ENCODE assay signal across 8 mouse cellular contexts in the genomic region with DNA sequence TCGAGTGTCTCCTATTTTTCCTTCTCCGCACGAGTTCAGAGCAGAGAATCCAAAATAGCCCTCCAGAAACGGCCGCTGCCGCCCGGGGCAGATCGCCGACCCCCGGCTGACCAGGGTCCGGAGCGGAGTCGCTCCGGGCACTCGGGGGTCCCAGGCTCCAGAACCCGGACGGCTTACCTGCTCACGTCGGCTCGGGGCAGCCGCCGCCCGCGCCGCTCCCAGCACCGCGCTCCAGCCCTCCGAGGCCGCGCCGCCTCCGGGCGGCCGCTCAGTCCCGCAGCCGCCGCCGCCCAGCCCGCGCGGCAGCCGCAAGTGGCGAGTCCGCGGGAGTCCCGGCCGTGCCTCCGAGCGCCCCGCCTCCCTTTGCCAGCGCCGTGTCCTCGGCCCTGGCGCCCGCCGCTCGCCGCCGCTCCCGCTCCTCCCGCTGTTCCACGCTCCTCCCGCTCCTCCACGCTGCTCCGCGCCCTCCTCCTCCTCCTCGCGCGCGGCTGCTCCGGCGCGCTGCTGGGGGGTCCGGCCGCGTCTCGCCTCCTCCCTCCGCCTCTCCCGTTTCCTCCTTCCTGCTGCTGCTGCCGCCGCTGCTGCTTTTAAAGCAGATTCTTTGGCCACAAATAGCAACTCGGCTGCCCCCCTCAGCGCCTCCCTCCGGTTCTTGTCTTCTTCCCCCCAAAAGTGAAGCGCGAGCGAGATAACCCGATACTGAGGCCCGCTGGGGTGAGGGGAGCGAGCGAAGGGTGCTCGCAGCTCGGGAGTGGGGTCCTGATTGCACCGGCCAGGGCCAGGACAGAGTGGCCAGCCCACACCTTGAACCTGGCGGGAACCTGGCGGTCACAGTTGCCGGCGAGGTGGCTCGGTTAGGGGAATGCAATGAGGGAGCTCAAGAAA.
DNase-seq lines count a peak whose midpoint lies in the region; ATAC-seq and TF ChIP-seq lines count a peak whose summit lies in the region.

No protein-coding gene starts in this region.

- H3K36me3 ChIP-seq in erythroblast, embryonic 14.5 days (ENCODE audit: control insufficient read depth) = no peaks in the 10 kb centered on the region
- H3K36me3 ChIP-seq in embryonic facial prominence, embryonic 15.5 days = no peaks in the 10 kb centered on the region
- H3K36me3 ChIP-seq in heart, embryonic 10.5 days = no peaks in the 10 kb centered on the region
- no peaks in the 10 kb centered on the region for H3K36me3 ChIP-seq in limb, embryonic 12.5 days
- H3K36me3 ChIP-seq in midbrain, embryonic 14.5 days (ENCODE audit: control insufficient read depth, insufficient read depth, low read length) = no peaks in the 10 kb centered on the region
- no peaks in the 10 kb centered on the region for H3K36me3 ChIP-seq in stomach, postnatal 0 days (ENCODE audit: control insufficient read depth, insufficient read depth, low read length)

- peak; percentile 78 for DNase-seq in heart, embryonic 10.5 days (ENCODE audit: low spot score)
- peak; percentile 78 for DNase-seq in kidney, adult 9 months
- DNase-seq in midbrain, embryonic 14.5 days = peak; percentile 88
- peak; percentile 83 for DNase-seq in stomach, postnatal 0 days (ENCODE audit: low spot score)

- H3K27ac ChIP-seq in embryonic facial prominence, embryonic 15.5 days (replicated peaks) = peak overlapping the region; percentile 97
- peak overlapping the region; percentile 96 for H3K27ac ChIP-seq in heart, embryonic 10.5 days
- peak overlapping the region; percentile 97 for H3K27ac ChIP-seq in limb, embryonic 12.5 days
- peak overlapping the region; percentile 96 for H3K27ac ChIP-seq in midbrain, embryonic 14.5 days (replicated peaks; ENCODE audit: low read depth, low read length)
- peak overlapping the region; percentile 87 for H3K27ac ChIP-seq in stomach, postnatal 0 days (replicated peaks)

- no peak for ATAC-seq in erythroblast, adult 5-6 weeks (replicated peaks; ENCODE audit: low FRiP score, poor library complexity, severe bottlenecking)
- peak; percentile 88 for ATAC-seq in embryonic facial prominence, embryonic 15.5 days (ENCODE audit: insufficient number of reproducible peaks, low FRiP score, low TSS enrichment, low read depth)
- peak; percentile 85 for ATAC-seq in limb, embryonic 12.5 days (ENCODE audit: insufficient number of reproducible peaks, insufficient read depth, low FRiP score, low TSS enrichment, low read depth)
- peak; percentile 86 for ATAC-seq in midbrain, embryonic 14.5 days (ENCODE audit: low FRiP score, low TSS enrichment)
- peak; percentile 88 for ATAC-seq in stomach, postnatal 0 days (ENCODE audit: low FRiP score, low TSS enrichment)

- TF ChIP-seq CTCF in stomach, postnatal 0 days (IDR thresholded peaks at IDR 0.05; ENCODE audit: low read depth) = peak; percentile 24

- H3K4me3 ChIP-seq in erythroblast, embryonic 14.5 days (replicated peaks) = peak overlapping the region; percentile 51
- peak overlapping the region; percentile 89 for H3K4me3 ChIP-seq in embryonic facial prominence, embryonic 15.5 days (replicated peaks)
- peak overlapping the region; percentile 81 for H3K4me3 ChIP-seq in heart, embryonic 10.5 days
- H3K4me3 ChIP-seq in limb, embryonic 12.5 days (replicated peaks) = peak overlapping the region; percentile 82
- peak overlapping the region; percentile 79 for H3K4me3 ChIP-seq in midbrain, embryonic 14.5 days (replicated peaks; ENCODE audit: low read depth, low read length)
- H3K4me3 ChIP-seq in stomach, postnatal 0 days (ENCODE audit: low read depth, low read length) = peak overlapping the region; percentile 84

- H3K9ac ChIP-seq in embryonic facial prominence, embryonic 15.5 days = peak overlapping the region; percentile 93
- peak overlapping the region; percentile 96 for H3K9ac ChIP-seq in limb, embryonic 12.5 days (replicated peaks)
- H3K9ac ChIP-seq in midbrain, embryonic 14.5 days (replicated peaks; ENCODE audit: low read length) = peak overlapping the region; percentile 92
- H3K9ac ChIP-seq in stomach, postnatal 0 days (ENCODE audit: low read length) = peak overlapping the region; percentile 86

- H3K4me2 ChIP-seq in embryonic facial prominence, embryonic 15.5 days (replicated peaks) = peak overlapping the region; percentile 84
- peak overlapping the region; percentile 76 for H3K4me2 ChIP-seq in limb, embryonic 12.5 days
- peak overlapping the region; percentile 75 for H3K4me2 ChIP-seq in midbrain, embryonic 14.5 days (ENCODE audit: low read length)
- peak overlapping the region; percentile 96 for H3K4me2 ChIP-seq in stomach, postnatal 0 days (replicated peaks; ENCODE audit: low read depth)

- H3K4me1 ChIP-seq in erythroblast, embryonic 14.5 days (ENCODE audit: control insufficient read depth) = no peaks in the 10 kb centered on the region
- no peaks in the 10 kb centered on the region for H3K4me1 ChIP-seq in embryonic facial prominence, embryonic 15.5 days
- peaks cover 8% of the 10 kb centered on the region for H3K4me1 ChIP-seq in heart, embryonic 10.5 days
- H3K4me1 ChIP-seq in limb, embryonic 12.5 days (replicated peaks) = peaks cover 4% of the 10 kb centered on the region; the same call in 1 of the 2 replicates
- H3K4me1 ChIP-seq in midbrain, embryonic 14.5 days (ENCODE audit: control insufficient read depth, insufficient read depth, low read length) = peaks cover 18% of the 10 kb centered on the region; the same call in 1 of the 2 replicates
- H3K4me1 ChIP-seq in stomach, postnatal 0 days (replicated peaks; ENCODE audit: control insufficient read depth, insufficient read depth) = no peaks in the 10 kb centered on the region

- peaks cover 38% of the 10 kb centered on the region for H3K27me3 ChIP-seq in erythroblast, embryonic 14.5 days (ENCODE audit: control insufficient read depth)
- no peaks in the 10 kb centered on the region for H3K27me3 ChIP-seq in embryonic facial prominence, embryonic 15.5 days
- no peaks in the 10 kb centered on the region for H3K27me3 ChIP-seq in heart, embryonic 10.5 days (ENCODE audit: insufficient read depth, poor library complexity, severe bottlenecking)
- H3K27me3 ChIP-seq in limb, embryonic 12.5 days = no peaks in the 10 kb centered on the region
- no peaks in the 10 kb centered on the region for H3K27me3 ChIP-seq in midbrain, embryonic 14.5 days (ENCODE audit: control insufficient read depth, insufficient read depth, low read length)
- H3K27me3 ChIP-seq in stomach, postnatal 0 days (ENCODE audit: control insufficient read depth, insufficient read depth, low read length) = no peaks in the 10 kb centered on the region

- TF ChIP-seq EP300 in stomach, postnatal 0 days (optimal IDR thresholded peaks at IDR 0.05) = no peak

- no peaks in the 10 kb centered on the region for H3K9me3 ChIP-seq in erythroblast, embryonic 14.5 days (ENCODE audit: control insufficient read depth, low read length)
- H3K9me3 ChIP-seq in embryonic facial prominence, embryonic 15.5 days (replicated peaks) = no peaks in the 10 kb centered on the region
- H3K9me3 ChIP-seq in heart, embryonic 10.5 days = no peaks in the 10 kb centered on the region
- H3K9me3 ChIP-seq in limb, embryonic 12.5 days = no peaks in the 10 kb centered on the region
- H3K9me3 ChIP-seq in midbrain, embryonic 14.5 days (ENCODE audit: control insufficient read depth, low read length) = no peaks in the 10 kb centered on the region
- H3K9me3 ChIP-seq in stomach, postnatal 0 days (ENCODE audit: control insufficient read depth, low read length) = no peaks in the 10 kb centered on the region

- under 1% methylated on average over 75 of the region's 99 CpGs for WGBS in embryonic facial prominence, embryonic 15.5 days
- 3% methylated on average over 98 of the region's 99 CpGs for WGBS in heart, embryonic 10.5 days
- under 1% methylated on average over 99 of the region's 99 CpGs for WGBS in limb, embryonic 12.5 days
- WGBS in midbrain, embryonic 14.5 days = under 1% methylated on average over 95 of the region's 99 CpGs
- under 1% methylated on average over 84 of the region's 99 CpGs for WGBS in stomach, postnatal 0 days
